Mouse (Mus musculus): ENCODE data around the gene Gm45337.
A peak's percentile ranks its signal among the peaks of the same experiment; 100 is the strongest.

The Gm45337 gene

GRCm38 (mm10) chr7:142104747-142105146 lies 39.7 kb downstream of the Gm45337 start:
- no peak for DNase-seq (ENCODE audit: low read depth, low spot score)

- peak; percentile 65 for DNase-seq (ENCODE audit: low read depth, low spot score)
Observed at GRCm38 (mm10) chr7:142097776-142098175, 46.6 kb downstream of the Gm45337 start.

- no peak for DNase-seq (ENCODE audit: low read depth, low spot score)
Observed at GRCm38 (mm10) chr7:142096701-142097100, 47.7 kb downstream of the Gm45337 start.

GRCm38 (mm10) chr7:142095183-142095931 lies 49.0 kb downstream of the Gm45337 start, which contains the start of gene Dusp8:
Gene Dusp8 (minus strand): TSS chr7:142095843.
- DNase-seq (ENCODE audit: low read depth, low spot score) = peak; percentile 84

GRCm38 (mm10) chr7:142094301-142095143 lies 49.9 kb downstream of the Gm45337 start:
- no peak for DNase-seq (ENCODE audit: low read depth, low spot score)

- DNase-seq (ENCODE audit: low read depth, low spot score) = no peak
Observed at GRCm38 (mm10) chr7:142093696-142094240, 50.6 kb downstream of the Gm45337 start.

Data from embryo, embryonic 11.5 days (tissue).